Mouse (Mus musculus): ENCODE results near the gene Aida. TPM values are rescaled to one million over a fixed set of nuclear protein-coding genes. Genes with fewer than 3 reads are reported as not detected.

Aida gene
- 3.2 and 4.6 TPM in 2 replicates for polyA plus RNA-seq (2012; rRNA removed; ENCODE audit: low replicate concordance)

DNA sequence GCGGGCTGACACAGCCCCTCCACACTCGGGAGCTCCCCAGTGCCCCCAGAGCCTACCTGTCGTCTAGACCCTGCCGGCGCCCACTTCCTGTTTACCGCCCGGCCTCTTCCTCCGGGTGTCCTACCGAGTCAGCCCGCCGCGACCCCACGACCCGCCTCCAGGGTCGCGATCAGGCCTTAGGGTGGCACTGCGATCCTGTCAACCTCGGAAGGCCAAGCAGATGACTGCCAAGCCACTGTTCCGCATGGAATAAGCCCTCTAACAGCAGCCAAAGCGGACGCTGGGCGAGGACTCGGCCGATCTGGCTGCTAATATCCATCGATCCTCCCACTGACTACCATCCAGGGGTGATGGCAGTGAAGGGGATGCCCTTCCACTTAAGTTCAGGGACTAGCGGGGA is at the start of gene Aida:
Aida (plus strand) TSS at position 126 of the 400 bp plus-strand sequence.

DNA sequence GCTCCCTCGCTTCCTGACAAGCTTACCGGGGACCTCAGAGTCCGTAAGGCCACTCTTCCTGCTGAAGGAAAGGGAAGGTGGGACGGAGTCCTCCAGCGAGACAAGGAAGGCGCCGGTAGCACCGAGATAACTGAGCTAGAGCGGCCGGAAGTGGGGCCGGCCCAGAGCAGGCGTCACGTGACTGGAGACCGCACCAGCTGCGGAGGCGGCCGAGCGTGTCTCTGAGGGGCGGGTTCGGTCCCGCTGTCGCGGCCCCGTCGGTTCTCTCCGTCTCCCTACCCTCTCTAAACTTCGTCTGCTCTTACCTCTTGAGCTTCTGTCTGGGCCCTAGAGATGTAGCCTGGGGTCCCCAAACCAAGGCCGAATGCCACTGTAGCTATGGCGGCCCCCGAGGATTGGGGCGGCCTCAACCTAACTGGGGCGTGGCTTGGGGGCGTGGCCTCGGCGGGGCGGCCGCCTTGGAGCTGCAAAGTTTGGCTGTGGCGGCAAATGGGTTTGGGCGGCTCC is 540 bp downstream of the Aida start, which contains the start of gene Brox:
Brox (minus strand) TSS at position 393 of the 507 bp plus-strand sequence.

DNA sequence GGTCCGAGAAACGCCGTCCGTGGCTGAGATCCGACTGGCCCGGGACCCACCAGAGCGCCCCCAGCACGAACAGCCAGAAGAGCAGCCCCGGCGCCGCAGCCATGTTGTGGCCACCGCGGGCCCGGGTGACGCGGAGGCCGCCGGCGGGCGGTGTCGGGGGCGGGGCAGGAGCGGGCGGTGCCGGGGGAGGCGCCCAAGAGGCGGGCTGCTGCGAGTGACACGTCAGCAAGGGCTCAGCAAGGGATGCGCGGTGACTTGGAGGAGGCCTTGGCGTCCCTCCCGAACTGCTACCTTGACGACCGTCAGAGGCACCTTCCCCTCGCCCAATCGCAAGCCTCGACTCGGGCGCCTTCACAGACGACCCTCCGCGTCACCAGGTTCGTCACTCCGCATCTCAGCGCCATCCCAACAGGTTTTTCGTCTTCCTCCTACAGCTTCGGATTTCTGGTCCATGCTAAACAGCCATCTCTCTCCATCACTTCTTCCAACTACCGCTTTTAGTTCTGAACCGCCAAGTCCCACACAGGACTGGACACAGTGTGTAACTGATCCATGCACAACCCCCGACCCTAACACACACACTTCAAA is 73.1 kb downstream of the Aida start, which contains the start of gene Mia3:
Mia3 (minus strand) TSS at position 127 of the 588 bp plus-strand sequence.

Other genes with a start within 250 kb of the Aida start
- 4.2 and 8.5 TPM in 2 replicates for gene Disp1, start 75.1 kb upstream of the Aida start, polyA plus RNA-seq (2012; rRNA removed; ENCODE audit: low replicate concordance)
- gene Brox, start 679 bp downstream of the Aida start, polyA plus RNA-seq (2012; rRNA removed; ENCODE audit: low replicate concordance) = 5.8 and 6.3 TPM in 2 replicates
- gene Mia3, start 73.0 kb downstream of the Aida start, polyA plus RNA-seq (2012; rRNA removed; ENCODE audit: low replicate concordance) = 63.5 and 69.8 TPM in 2 replicates
- 2.0 and 2.5 TPM in 2 replicates for gene Taf1a, start 92.4 kb downstream of the Aida start, polyA plus RNA-seq (2012; rRNA removed; ENCODE audit: low replicate concordance)
- 0.17 and 1.1 TPM in 2 replicates for gene Hhipl2, start 121.6 kb downstream of the Aida start, polyA plus RNA-seq (2012; rRNA removed; ENCODE audit: low replicate concordance)

Data from duodenum, adult 2 months (tissue).